Mouse (Mus musculus): ENCODE measurements around the gene H1fnt.

DNA sequence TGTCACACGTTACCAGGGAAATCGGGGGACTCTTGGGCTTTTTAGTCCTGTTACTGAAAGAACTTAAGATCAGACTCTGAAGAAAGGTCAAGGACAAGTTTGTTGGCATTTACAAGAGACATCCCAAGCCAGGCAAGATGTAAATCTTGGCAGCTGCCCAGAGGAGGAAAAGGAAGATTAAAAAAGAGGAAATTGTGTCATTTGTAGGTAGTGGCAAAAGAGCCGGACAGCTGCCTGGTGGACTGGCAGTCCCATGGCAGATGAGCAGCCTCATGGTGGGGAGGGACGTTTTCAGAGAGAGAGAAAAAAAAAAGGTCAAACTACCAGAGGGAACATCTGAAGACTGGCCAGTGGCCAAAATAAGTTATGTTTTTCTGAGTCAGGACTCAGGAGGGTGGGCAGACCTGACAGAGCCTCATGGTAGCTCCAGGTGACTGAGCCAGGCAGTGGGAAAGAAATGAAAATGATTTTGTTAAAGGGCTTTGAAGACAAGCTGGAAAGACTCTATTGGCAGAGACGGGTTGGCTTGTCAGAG lies 43.7 kb downstream of the H1fnt start:
- no peak for TF ChIP-seq POLR2A (IDR thresholded peaks at IDR 0.05; ENCODE audit: control insufficient read depth, extremely low read depth, insufficient read depth, low read length, poor library complexity)
- TF ChIP-seq CTCF (IDR thresholded peaks at IDR 0.05; ENCODE audit: borderline replicate concordance, control insufficient read depth, extremely low read depth, insufficient read depth, low read length, poor library complexity) = no peak
